Mouse (Mus musculus) midbrain, postnatal 0 days (tissue): ENCODE data around the gene Cldn14. TPM values are rescaled to one million over a fixed set of nuclear protein-coding genes. Genes with fewer than 3 reads are reported as not detected.

ENCODE experiments used
- ATAC-seq: fragments of 200-750 bp; cut with Nextera tagmentation; 2 replicates; pipeline ENCODE4 v1.8.0; 2017; ENCODE audit warnings: moderate number of reproducible peaks, mild to moderate bottlenecking, moderate TSS enrichment, moderate library complexity; ENCODE audit not compliant: low FRiP score
- DNase-seq: peaks from one replicate; pipeline ENCODE4 v3.0.0-alpha.2; 2015; ENCODE audit warnings: low spot score
- H3K27ac ChIP-seq: fragments of 300-500 bp; sonication (generic); 2 replicates; pipeline ENCODE4 v1.5.1; 2014; ENCODE audit warnings: low read depth, mild to moderate bottlenecking, low read length, mixed read lengths
- H3K27me3 ChIP-seq: fragments of 300-500 bp; sonication (generic); 2 replicates; pipeline ENCODE4 v1.6.1; 2014; ENCODE audit warnings: low read length, control low read depth, mixed read lengths; ENCODE audit not compliant: insufficient read depth
- H3K36me3 ChIP-seq: fragments of 300-500 bp; sonication (generic); 2 replicates; pipeline ENCODE4 v1.6.1; 2014; ENCODE audit warnings: low read length, control low read depth, mixed read lengths; ENCODE audit not compliant: insufficient read depth
- H3K4me1 ChIP-seq: fragments of 300-500 bp; sonication (generic); 2 replicates; pipeline ENCODE4 v1.6.1; 2014; ENCODE audit warnings: mild to moderate bottlenecking, control low read depth, antibody characterized with exemption, low read length, mixed read lengths; ENCODE audit not compliant: insufficient read depth
- H3K4me2 ChIP-seq: fragments of 300-500 bp; sonication (generic); 2 replicates; pipeline ENCODE4 v1.6.1; 2014; ENCODE audit warnings: low read depth, mild to moderate bottlenecking, low read length, mixed read lengths; ENCODE audit not compliant: poor library complexity, severe bottlenecking
- H3K4me3 ChIP-seq: fragments of 300-500 bp; sonication (generic); 2 replicates; pipeline ENCODE4 v1.5.1; 2014; ENCODE audit warnings: low read depth, mild to moderate bottlenecking, low read length, moderate library complexity
- H3K9ac ChIP-seq: fragments of 300-500 bp; sonication (generic); replicated peaks from 2 replicates; pipeline ENCODE4 v1.6.1; 2014; ENCODE audit warnings: mild to moderate bottlenecking, low read length, moderate library complexity, mixed read lengths; ENCODE audit not compliant: poor library complexity, severe bottlenecking
- H3K9me3 ChIP-seq: fragments of 300-500 bp; sonication (generic); 2 replicates; pipeline ENCODE4 v1.6.1; 2016; ENCODE audit warnings: low read length, control low read depth
- CTCF ChIP-seq: IDR thresholded peaks from 2 replicates; pipeline ENCODE4 v1.5.1; 2016; ENCODE audit warnings: antibody characterized with exemption, mild to moderate bottlenecking
- WGBS: fragments of 180-500 bp; shearing (Covaris S2); extraction: QIAGEN DNeasy Blood & Tissue Kit; methylation state at CpG from one replicate; pipeline ENCODE4 v1.1.7; 2014; 5-methylcytosine and 5-hydroxymethylcytosine counted together
- polyA plus RNA-seq: library from polyadenylated mRNA; unstranded; fragments of >200 nt; fragmentation: Nextera tagmentation; extraction: Ambion mirVana; gene quantifications from 2 replicates; pipeline ENCODE4 v1.2.1, GENCODE M21; 2015
- total RNA-seq: library from RNA; depleted of rRNA; stranded (reverse); fragments of >200 nt; gene quantifications from 2 replicates; pipeline ENCODE4 v1.2.3, GENCODE M21; 2014

Cldn14 gene
- total and polyA plus RNA-seq, 2 experiments from 2014 or later = 0.12 TPM; not detected in 1

DNA sequence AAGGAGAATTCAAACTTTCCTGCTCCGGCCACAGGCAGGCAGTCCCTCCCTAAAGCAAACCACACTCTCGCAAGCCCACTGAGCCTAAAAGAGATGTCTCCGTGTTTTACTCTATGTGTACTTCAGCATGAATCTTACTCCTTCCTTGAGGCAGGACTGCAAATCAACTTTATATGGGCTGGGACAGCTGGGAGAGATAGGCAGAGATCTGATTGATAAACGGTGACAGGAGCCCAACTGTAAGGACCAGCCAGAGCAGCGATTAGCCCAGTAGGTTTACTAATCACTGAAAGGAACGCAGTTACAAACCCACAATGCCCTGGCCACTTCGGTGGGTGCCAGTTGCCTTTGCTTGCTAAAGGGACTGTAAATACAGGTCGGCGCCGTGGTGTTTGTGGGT lies 35.5 kb downstream of the Cldn14 start:
- no peaks in the 10 kb centered on the region for H3K9me3 ChIP-seq
- no peak for TF ChIP-seq CTCF
- H3K36me3 ChIP-seq = no peaks in the 10 kb centered on the region
- DNase-seq (no peak), ATAC-seq (no peak)
- no peaks in the 10 kb centered on the region for H3K27me3 ChIP-seq
- H3K27ac ChIP-seq = no peak overlapping the region
- 37% methylated on average over 10 of the region's 10 CpGs for WGBS
- H3K9ac ChIP-seq = no peak overlapping the region
- H3K4me2 ChIP-seq = 0 out of 2 replicates have a peak overlapping the region, but pooled peaks have one; percentile 4
- no peak overlapping the region for H3K4me3 ChIP-seq
- no peaks in the 10 kb centered on the region for H3K4me1 ChIP-seq

DNA sequence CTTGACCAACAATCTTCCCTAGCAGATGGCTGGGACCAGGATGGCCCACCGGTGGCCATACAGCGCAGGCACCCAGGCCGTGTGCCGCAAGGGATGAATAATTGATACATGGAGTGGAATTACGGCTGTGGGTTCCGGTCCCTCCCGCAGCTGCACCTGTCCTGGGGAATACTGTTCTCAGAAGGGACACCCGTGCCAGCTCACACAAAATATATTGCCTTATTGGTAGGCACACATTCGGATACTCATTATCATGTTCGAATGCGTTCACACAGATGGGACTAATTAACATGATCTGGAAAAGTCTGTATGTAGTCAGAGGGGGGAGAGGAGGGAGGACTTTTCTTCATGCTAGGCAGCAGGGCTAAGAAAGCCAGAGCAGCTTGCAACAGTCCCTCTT lies 37.6 kb downstream of the Cldn14 start:
- WGBS = 69% methylated on average over 11 of the region's 11 CpGs
- TF ChIP-seq CTCF = no peak
- H3K4me2 ChIP-seq = no peak overlapping the region
- no peaks in the 10 kb centered on the region for H3K27me3 ChIP-seq
- H3K36me3 ChIP-seq = no peaks in the 10 kb centered on the region
- no peak overlapping the region for H3K4me3 ChIP-seq
- no peak for DNase-seq
- no peak for ATAC-seq
- H3K27ac ChIP-seq = no peak overlapping the region
- H3K9ac ChIP-seq = no peak overlapping the region
- H3K4me1 ChIP-seq = no peaks in the 10 kb centered on the region
- no peaks in the 10 kb centered on the region for H3K9me3 ChIP-seq

DNA sequence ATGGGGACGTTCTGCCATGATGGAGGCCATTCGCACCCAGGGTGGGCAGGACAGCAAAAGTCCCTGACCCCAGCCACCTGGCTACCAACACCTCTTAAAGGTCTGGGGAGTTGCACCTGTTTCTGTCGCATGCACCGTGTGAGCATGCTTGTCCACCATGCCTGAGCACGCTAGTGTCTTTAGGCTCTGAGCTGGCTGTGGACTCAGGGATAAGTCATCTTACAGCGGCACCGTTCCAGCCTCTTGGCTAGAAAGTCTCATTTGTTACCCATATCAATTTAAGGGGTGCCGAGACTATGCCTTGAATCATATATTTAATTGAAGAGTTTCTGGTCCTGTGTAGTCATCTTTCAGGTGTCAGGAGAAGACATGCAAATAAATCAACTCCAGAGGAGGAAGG lies 40.7 kb downstream of the Cldn14 start:
- H3K9ac ChIP-seq = no peak overlapping the region
- WGBS = 98% methylated on average over 8 of the region's 8 CpGs
- ATAC-seq = no peak
- no peaks in the 10 kb centered on the region for H3K27me3 ChIP-seq
- H3K4me1 ChIP-seq = no peaks in the 10 kb centered on the region
- no peak overlapping the region for H3K4me3 ChIP-seq
- no peak overlapping the region for H3K27ac ChIP-seq
- no peak for DNase-seq
- no peaks in the 10 kb centered on the region for H3K9me3 ChIP-seq
- H3K36me3 ChIP-seq = no peaks in the 10 kb centered on the region
- no peak for TF ChIP-seq CTCF
- no peak overlapping the region for H3K4me2 ChIP-seq

DNA sequence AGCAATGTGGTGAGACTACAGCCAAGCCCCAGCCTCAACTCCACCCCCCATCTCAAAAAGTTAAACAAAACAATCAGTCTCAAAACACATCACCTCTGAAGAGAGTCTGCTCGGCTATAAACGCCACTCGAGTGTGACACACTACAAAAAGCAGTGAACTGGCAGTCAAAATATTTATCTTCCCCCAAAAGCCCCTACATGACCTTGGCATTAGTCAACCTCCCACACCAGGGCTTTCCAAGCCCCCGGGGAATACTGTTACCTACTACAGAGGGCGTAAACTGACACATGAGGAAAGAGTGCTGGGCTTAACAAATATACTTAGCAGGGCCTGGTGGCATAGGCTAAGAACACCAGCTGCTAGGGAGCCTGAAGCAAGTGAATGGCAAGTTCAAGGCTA lies 46.4 kb downstream of the Cldn14 start:
- H3K9ac ChIP-seq = no peak overlapping the region
- no peaks in the 10 kb centered on the region for H3K36me3 ChIP-seq
- H3K9me3 ChIP-seq = no peaks in the 10 kb centered on the region
- no peaks in the 10 kb centered on the region for H3K4me1 ChIP-seq
- WGBS = 81% methylated on average over 5 of the region's 5 CpGs
- H3K4me2 ChIP-seq = no peak overlapping the region
- H3K27me3 ChIP-seq = no peaks in the 10 kb centered on the region
- DNase-seq = no peak
- H3K27ac ChIP-seq = no peak overlapping the region
- no peak for ATAC-seq
- TF ChIP-seq CTCF = no peak
- no peak overlapping the region for H3K4me3 ChIP-seq

DNA sequence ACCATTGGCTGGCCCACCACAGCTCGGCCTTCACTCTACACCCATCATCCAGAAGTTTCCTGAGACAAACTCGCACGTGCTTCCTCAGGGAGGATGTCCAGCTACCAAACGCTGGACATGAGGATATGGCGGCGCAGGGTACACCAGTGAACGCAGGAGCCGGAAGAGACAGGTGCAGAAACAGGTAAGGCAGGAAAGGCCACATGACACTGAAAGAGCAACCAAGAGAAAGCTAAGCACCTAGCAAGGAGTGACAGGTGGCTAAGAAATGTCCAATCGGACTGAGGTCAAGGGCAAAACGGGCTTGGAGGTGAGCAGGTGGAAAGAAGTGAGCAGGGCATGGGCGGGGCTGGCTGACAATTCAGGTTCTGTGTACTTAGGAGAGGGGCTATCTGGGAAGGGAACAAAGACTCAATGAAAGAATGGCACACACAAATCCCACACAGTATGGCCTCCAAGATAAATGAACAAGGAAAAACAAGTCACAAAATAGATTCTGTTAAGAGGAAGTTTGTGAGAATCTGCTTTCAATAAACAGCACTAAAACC lies 47.5 kb downstream of the Cldn14 start:
- Histone ChIP-seq H3K4me1 (no peaks in the 10 kb centered on the region), H3K9me3 (no peaks in the 10 kb centered on the region), H3K9ac (no peak overlapping the region), H3K36me3 (no peaks in the 10 kb centered on the region), H3K4me2 (no peak overlapping the region), H3K27ac (no peak overlapping the region), H3K27me3 (no peaks in the 10 kb centered on the region), H3K4me3 (no peak overlapping the region)
- WGBS = 89% methylated on average over 11 of the region's 11 CpGs
- ATAC-seq (no peak), DNase-seq (no peak)
- no peak for TF ChIP-seq CTCF

DNA sequence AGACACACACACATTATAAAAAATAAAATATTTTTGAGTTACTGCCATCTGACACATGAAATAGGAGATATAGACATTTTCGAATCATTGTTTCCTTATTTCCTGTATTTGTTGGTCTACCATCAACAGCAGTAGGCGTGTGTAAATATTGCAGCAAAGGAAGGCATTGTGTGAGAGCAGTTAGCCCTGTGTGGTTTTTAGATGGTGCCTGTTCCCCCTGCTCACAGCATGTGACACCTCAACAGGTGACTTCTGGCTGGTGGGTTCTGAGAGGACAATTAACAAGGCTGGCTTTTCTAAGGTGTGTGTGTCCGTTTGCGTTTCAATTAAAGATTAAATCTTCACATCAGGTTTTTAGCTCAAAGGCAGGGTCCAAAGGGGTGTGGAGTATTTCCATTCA lies 48.1 kb downstream of the Cldn14 start:
- WGBS = 90% methylated on average over 4 of the region's 4 CpGs
- Histone ChIP-seq H3K4me1 (no peaks in the 10 kb centered on the region), H3K9me3 (no peaks in the 10 kb centered on the region), H3K27me3 (no peaks in the 10 kb centered on the region), H3K4me2 (no peak overlapping the region), H3K27ac (no peak overlapping the region), H3K4me3 (no peak overlapping the region), H3K9ac (no peak overlapping the region), H3K36me3 (no peaks in the 10 kb centered on the region)
- ATAC-seq = no peak
- TF ChIP-seq CTCF = no peak
- no peak for DNase-seq
